Mouse (Mus musculus) fat pad, adult 2 months (tissue): ENCODE measurements around the gene Esrrb.

Experiments used
- DNase-seq: peaks from one replicate; pipeline ENCODE4 v3.0.0-alpha.2; 2011; ENCODE audit warnings: low read depth, low spot score; ENCODE audit errors: extremely low read depth

The Esrrb gene

DNA sequence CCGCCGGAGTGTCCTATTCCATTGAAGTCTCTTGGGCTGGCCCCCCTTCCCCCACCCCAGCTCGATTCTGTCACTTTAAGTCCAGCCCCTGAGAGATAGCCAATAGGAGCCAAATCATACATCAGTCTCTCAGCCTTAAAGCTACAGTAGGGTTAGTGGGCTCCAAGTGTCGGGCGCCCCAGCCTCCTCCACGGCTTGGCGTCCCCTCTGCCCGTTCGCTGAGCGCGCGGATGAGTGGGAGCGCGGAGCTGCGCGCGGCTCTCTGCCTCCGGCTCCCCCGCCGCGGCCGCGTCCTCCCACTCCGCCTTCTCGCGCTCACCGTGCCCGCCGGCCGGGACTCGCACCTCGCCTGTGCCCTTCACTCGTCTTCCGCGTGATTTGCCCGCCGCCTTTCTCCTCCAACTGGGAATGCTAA is 60.6 kb downstream of the Esrrb start:
- DNase-seq = no peak

DNA sequence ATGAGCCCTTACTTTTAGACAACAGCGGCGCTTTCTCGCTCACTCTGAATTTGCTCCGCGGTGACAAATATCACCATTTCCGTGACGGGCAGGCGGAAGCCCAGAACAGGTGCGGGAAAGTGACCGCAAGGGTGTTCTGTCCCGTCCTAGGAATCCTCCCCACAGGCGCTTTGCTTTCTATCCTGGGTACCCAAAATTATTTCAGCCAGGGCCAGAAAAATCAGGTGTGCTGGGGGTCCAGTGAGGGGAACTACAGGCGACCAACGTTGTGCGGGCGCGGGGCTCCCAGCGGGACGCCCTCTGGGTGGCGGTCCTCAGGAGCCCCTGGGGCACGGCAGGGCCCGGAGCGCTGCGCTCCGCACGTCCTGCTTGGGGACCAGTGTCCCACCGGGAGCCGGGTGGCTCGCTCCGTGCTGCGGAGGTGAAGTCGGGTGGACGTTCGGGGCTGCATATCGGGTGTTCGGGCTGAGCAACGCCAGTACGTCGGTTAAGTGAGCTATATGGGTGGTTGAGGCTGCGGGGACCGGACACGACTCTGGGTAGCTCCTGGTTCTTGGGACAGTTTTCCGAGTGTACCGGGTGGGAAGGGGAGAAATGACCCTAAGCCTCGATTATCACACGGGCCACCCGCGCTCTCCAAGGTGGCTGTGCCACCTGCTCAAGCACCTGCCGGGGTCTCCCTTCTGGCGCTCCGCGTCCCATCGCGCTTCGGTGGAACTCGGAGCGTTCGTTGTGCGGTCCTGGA is 61.4 kb downstream of the Esrrb start:
- DNase-seq = no peak

DNA sequence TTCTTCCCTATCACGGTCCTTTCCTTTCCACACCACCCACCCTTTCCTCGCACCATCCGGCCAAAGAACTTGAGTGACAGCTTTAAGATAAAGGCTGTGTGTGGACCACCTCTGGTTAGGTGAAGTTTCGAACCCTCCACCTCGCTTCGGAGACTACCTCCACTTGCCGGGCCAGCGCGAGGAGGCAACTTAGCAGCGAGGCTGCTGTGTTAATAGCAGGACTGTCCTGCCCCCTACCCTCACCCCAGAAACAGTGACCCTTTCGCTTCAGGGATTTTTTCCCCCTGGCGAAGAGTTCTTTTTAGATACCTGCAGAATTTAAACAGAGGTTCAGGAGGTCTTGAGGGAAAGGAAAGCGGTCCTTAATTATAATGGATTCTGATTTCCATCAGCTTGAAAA is 62.2 kb downstream of the Esrrb start:
- no peak for DNase-seq

DNA sequence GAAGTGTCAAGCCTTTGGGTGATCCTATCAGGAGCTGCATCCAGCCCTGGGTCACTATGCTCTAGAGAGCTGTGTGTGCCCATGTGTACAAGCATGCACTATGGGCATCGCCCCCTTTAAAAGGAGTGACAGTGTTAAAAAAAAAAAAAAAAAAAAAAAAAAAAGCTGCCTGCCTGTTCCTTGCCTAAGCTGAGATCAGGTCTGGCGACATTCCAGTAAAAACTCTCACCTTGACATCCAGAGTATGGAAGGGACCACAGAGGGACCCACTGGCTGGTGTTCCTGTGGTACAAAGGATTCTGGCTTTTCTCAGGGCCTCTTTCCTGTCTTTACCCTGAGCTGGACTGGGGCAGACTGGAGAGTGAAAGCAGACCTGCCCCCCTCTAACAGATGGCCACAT is 66.7 kb downstream of the Esrrb start:
- DNase-seq = no peak

DNA sequence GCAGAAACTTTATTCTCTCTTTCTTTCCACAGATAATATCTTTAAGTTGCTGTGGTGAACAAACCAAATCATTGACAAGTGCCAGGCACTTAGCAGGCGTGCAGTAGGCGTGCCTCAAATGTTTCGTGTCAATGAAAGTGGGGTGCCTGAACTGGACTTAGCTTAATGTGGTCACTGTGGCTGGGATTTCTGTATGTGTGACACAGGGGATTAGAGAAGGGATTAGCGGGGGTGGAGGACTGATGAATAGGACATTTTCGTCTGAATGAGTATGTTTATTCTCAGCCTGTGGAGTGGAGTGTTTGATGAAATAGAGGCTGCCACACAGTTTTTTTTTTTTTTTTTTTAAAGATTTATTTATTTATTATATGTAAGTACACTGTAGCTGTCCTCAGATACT is 70.8 kb downstream of the Esrrb start:
- DNase-seq = no peak

DNA sequence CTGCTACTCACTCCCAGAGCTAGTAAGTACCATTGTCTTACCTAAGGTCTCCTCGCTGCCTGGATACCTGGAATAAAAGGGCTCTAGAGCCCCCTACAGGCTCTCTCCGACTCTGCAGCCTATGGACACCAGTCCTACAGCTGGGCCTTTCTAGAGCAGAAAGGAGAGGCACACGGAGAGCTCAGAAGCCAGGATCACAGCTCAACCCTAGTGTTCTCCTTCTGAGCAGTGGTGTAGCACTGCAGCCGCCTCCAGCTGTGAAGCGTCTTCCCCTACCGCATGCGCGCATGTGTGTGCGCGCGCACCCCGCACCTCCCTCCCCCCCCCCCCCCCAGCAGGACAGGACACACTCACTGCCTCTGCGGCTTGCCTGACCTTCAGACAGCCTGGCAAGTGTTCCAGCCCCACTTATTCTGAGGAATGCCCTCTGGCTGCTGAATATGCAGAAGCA is 72.5 kb downstream of the Esrrb start:
- DNase-seq = no peak

DNA sequence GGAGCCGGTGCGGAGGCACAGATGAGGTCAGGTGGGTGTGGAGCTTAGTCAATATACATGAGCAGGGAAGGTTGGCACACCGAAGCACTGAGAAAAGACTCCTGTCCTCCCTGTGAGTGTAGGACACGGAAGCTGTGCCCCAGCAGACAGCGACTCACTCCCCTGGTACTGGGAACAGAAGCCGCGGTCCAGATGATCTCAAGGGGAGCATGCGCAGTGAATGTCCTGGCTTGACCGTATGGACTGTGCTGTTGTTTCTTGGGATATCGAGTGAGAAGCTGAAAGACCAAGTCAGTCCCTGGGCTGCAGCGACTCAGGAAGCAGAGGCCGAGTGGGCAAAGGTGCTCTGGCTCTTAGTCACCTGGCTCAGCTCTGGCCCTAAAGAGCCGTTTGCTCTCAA is 74.7 kb downstream of the Esrrb start:
- no peak for DNase-seq

DNA sequence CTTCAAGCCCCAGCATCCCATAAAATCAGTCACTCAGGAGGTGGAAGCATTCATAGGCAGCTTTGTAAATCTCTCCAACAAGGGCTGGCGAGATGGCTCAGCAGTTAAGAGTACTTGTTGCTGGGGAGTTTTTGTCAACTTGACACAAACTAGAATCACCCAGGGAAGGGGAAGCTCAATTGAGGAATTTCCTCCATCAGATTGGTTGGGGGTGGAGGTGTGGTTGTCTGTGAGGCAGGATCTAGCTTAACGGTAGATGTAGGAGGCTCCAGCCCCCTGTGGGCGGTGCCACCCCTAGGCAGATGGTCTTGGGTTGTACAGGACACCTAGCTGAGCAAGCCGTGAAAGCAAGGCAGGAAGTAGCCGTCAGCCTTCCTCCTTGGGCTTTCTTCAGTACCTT is 89.9 kb downstream of the Esrrb start:
- DNase-seq = no peak

DNA sequence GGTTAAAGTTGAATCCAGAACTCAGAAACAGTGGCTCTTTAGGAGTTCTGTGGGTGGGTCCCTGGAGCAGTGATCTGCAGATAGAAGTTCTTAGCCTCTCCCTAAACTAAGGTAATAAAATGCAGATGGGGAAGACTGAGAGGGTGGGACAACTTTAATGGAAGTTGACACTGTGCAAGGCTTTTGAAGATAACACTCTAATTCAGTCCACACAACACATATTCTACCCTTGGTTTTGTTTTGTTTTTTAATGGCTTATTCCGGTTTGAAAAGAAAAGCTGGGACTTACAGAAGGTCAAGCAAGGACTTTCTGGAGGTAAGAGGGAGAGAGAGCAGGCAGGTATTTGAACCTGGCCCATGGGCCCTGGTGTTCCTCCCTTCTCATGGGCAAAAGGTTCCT is 94.1 kb downstream of the Esrrb start:
- DNase-seq = no peak

DNA sequence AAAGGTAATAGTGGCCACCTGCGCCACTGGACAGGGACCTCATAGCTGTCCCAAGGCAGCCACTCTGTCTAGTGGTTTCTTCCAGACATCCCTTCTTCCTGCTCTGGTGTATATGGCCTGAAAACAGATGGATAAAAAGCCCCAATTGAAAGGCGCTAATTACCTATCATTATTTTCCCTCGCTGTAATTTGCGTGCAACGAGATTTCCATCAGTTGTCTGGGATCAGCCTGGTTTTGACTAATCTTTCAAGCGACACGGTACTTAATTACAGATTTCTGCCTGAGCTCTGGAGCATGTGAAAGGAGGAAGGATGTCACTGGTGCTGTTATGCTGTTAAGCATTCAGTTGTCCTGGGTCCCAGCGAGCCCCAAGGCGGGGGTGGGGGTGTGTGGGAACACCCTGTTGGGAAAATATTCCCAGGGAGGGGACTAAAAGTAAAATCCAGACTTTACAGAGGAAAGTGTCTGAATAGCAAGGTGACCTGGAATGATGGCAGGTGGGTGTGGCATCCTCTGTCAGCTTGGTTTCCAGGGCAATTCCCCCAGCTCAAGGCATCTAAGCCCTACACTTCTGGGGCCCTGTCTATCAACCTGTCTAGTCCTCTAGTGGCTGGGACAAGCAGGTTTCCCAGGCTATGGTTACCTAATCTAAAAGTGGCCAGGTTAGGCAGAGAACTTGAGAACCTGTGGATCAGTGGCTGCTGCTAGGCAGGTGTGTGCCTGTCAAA is 102.0 kb downstream of the Esrrb start:
- no peak for DNase-seq

DNA sequence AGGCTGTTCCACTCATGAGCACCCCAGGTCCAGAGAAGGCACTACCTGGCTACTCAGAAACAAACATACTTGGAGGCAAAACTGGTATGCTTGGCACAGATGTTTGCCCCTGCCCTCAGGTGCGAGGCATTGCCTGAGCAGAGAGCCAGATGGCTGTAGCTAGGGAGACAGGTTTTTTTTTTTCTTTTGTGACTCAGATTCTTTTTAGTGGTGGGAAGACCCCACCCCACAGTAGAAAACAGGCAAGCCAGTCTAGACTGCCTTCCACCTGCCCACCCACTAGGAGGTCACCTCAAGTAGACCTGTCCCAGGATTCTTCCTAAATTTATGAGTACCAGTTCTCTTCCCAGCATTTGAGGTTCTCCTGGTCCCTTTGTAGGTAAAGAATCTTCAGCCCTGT is 103.5 kb downstream of the Esrrb start:
- no peak for DNase-seq

DNA sequence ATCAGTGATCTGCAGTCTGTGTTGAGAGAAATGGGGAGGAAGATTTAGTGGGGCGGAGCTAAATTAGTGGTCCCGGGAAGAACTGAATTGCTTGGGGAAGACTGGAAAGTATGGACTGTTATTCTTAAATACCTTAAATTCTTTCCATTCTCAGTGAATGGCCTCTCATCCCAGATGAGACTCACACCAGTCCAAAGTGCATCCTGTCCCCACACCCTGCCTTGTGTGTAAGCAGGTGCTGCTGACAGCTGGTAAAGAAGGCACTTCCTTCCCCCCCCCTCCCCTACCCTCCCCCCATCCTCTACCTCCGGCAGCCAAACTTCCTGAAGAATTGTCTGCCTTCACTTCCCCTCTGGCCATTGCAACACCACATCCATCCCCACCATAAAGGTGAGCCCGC is 105.3 kb downstream of the Esrrb start:
- DNase-seq = no peak

DNA sequence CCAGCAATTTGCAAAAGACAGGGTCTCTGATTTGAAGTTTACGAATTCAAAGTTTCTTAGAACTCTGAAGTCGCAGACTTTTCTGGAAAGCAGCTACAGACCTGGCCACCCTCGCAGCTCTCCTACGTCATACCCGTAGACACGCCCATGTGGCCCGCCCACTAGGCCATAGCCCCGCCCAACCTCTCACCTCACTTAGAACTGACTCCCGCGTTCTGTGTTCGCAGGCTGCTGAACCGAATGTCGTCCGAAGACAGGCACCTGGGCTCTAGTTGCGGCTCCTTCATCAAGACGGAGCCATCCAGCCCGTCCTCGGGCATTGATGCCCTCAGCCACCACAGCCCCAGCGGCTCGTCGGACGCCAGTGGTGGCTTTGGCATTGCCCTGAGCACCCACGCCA is 109.0 kb downstream of the Esrrb start:
- DNase-seq = no peak

DNA sequence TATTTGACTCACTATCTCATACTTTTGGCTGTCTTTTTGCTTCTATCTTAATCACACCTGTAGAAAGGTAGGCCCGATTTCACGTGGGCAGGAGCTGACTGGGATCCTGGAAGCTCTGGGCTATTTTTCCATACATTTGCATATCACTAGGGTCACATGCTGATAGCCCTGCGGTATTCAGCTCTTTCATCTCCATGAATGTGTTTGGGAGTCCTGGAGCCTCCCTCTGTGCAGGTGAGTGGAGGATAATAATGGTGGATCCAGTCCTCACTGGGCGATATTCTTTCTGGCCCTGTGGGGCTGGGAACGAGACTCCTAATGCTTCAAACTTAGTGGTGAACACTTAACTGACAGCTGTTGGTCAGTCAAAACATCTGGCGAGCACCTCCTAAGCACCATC is 110.0 kb downstream of the Esrrb start:
- no peak for DNase-seq

DNA sequence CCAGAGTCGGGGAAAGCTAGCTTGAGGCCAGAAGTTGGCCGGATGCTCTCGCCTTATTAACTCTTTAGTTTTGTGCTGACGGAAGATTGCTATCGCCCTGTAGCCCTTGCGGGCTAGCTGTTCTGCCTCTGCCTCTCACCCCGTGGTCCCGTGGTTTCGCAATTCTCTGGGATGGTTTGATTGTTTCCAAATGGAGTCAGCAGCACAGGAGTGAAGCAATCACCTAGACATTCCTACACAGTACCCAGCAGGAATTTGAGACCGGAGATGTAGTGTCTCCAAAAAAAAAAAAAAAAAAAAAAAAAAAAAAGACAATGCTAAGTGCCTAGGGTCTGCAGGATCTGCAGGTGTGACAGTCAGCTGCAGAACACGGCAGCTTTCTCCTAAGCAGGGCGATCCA is 112.7 kb downstream of the Esrrb start:
- DNase-seq = peak; percentile 85

DNA sequence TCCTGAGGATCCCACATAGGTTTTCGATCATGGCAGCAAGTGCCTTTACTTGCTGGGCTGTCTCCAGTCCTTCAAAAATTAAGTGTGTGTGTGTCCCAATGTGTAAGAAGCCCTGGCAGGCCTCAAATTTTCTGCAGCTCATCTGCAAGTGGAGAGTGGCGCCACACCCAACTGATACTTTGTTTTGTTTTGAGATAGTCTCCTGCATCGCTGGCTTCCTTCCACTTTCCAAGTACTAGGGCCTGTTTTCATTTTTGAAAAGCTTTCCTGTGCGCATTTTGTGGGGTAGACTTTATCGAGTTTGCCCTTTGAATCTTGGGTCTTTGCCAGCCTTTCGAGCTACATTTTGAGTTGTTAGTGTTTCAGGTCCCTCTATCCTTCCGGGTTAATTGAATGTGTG is 115.1 kb downstream of the Esrrb start:
- DNase-seq = no peak

DNA sequence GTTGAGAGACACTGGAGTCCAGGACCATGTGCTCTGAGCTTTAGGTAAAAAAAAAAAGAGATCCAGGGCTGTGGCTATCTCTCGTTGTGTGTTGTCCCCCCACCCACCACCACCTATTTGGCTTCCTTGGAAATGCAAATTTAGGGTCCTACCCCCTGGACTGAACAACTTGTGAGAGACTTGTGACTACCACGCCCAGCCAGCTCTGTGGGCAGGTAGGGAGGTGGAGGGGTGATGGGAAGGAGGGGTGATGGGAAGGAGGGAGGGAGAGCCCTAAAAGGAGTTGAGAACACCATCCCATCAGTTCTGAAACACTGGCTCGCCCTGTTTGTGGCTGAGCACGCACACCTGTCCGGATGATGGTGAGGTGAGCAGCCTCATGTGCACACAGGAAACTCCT is 118.0 kb downstream of the Esrrb start:
- DNase-seq = no peak

DNA sequence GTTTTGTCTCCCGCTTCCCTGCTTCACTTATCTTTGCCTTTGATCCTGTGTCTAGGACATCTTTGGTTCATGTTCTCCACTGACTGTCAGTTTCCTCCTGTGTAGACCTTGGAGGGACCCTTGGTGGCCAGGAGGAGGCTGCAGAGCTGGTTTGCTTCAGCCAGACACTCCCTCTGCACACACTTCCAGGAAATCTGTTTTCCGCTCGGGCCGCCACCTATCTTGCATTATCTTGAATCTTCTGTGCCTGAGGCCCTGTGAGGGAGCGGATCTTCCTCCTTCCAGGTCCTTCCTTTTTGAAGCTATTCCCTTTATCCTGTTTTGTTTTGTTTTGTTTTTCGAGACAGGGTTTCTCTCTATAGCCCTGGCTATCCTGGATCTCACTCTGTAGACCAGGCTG is 121.1 kb downstream of the Esrrb start:
- DNase-seq = no peak

DNA sequence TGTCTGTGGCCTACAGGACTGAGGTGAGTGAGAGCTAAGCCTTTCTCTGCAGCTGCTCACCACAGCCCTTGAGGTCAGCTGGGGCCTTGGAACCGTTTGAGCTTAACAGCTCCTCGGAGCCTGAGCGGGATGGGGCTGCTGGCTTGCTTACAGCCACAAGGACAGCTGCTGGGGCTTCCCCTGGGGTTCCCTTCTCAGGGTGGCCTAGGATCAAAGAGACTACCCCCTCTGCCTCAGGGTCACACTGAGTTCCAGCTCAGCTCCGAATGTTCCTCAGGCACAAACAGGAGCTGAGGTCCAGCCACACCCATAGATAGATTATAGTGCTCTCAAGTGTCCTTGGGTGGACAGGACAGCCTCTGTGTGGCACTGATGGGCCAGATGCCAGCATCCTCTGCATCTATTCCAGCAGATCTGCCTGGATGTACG is 122.5 kb downstream of the Esrrb start:
- no peak for DNase-seq

DNA sequence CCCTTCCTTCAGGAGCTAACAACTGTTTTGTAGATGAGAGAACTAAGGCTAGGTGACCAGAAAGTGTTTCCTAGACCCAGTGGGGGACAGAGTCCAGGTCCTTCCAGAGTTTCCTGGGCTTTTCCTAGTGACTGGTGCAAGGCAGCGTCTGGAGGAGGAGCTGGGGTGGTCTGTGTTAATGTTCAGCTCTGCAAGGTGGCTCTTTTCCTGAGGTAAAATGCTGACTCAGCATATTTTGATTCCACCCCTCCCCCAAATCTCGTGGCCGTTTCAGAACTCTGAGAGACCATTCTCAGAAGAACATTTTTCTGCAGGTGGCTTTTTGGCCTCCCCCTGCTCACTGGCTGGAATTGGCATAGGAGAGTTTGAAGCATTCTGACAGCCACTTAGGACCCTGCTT is 127.1 kb downstream of the Esrrb start:
- DNase-seq = no peak

DNA sequence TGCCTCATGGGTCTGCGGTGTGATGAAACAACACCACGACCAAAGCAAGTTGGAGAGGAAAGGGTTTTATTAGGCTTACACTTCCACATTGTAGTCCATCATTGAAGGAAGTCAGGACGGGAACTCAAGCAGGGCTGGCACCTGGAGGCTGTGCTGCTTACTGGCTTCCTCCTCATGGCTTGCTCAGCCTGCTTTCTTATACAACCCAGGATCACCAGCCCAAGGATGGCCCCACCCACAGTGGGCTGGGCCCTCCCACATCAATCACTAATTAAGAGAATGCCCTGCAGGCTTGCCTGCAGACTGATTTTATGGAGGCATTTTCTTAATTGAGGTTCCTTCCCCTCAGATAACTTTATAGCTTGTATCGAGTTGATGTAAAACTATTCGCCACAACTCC is 129.1 kb downstream of the Esrrb start:
- DNase-seq = no peak

DNA sequence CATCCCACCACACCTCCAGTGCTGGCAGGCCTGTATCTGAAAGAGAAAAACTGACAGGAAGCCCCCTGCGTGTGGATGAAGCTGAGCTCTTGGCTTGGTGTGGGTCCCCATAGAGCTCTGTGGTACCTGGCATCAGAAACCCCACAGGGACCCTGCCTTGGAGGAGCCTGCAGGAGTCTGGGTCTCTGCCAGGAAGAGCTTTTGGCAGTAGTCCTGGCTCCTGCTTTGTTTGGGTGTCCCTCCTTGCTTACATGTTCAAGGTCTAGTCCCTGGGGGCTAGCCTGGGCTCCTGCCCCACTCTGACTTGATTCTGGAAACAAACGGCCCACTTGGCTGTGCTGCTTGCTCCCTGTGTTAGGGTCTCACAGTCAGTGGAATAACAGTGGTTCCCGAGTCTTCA is 130.6 kb downstream of the Esrrb start:
- DNase-seq = no peak

DNA sequence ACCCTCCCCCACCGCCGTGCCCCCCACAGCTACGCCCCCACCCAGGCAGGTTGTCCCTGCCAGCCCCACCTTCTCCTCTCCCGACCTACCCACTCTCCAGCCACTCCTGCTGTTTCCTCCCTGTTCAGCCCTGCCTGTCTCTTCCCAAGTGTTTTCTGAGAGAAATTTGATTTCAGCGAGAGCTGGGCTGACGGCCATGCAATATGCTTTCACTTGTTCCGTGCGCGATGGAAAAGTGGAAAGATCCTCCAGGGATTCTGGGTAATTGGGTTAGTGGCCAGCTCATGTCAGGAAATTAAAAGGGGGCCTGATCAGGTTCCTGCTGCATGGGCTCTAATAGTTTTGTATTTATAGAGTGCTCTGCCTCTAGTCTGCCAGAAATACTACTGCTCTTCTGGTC is 131.9 kb downstream of the Esrrb start:
- DNase-seq = no peak
